Mouse (Mus musculus) small intestine, adult 2 months (tissue): ENCODE data around the gene Zfp839.

Experiments used
- CTCF ChIP-seq: fragments of 200-500 bp; IDR thresholded peaks from 2 replicates; pipeline ENCODE4 v1.5.1; 2012; ENCODE audit warnings: low read depth, mild to moderate bottlenecking, control low read depth, inconsistent platforms, low read length, moderate library complexity, mixed read lengths; ENCODE audit not compliant: insufficient replicate concordance, insufficient read length; ENCODE audit errors: extremely low read depth
- POLR2A ChIP-seq: fragments of 200-500 bp; IDR thresholded peaks from 2 replicates; pipeline ENCODE4 v1.6.1; 2012; ENCODE audit warnings: low read depth, mild to moderate bottlenecking, control low read depth, inconsistent platforms, low read length, moderate library complexity

DNA sequence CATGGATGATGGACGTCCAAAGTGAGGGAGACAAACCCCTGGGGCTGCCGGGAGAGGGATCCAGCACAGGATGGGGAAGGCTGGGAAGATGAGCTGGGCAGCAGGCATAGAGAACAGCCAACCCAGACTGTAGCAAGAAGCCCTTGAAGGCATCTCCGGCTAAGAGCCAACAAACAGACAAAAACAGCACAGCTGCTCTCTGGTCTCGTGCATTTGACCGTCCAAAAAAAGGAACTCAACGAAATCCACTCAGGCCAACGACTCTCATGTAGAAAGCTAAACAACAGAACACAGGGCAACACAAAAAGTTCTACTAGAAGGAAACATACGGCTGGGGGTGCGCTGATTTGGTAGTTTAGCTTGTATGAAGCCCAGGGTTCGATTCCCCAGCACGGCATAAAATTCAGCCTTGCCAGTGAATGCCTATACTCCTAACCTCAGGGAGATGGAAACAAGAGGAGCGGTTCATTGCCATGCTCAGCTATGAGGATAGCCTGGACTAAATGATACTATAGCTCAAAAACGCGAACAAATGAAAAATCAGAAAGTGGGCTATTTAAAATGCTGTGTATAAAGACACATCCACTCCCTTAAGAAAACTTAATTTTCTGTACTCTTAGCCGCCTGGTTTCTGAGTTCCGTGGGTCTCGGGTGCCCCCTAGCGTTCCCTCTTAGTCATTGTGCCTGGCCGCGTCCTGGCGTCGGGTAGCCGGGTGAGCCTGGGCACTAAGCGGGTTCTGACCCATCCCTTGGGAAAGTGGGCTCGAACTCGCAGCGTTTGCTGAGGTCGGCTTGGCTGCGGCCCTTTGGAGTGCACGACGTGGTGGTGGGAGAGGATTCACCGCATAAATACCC lies 6.6 kb upstream of the Zfp839 start:
- TF ChIP-seq POLR2A (no peak), CTCF (peak; percentile 90)
